Mouse (Mus musculus): ENCODE results near the gene Med24. TPM values are rescaled to one million over a fixed set of nuclear protein-coding genes. Genes with fewer than 3 reads are reported as not detected.
A peak's percentile ranks its signal among the peaks of the same experiment; 100 is the strongest.
"Not testable (repeated sequence)": the region's sequence is repeated elsewhere in the genome, so short reads cannot be mapped to it uniquely, and the experiment has no call there.

Med24 gene
- total and polyA plus RNA-seq, 2 experiments from 2014 or later, result 48.3 to 88.6 TPM

- Histone ChIP-seq H3K27me3 (ENCODE audit: insufficient read depth, low read length) (no peaks in the 10 kb centered on the region), H3K9me3 (ENCODE audit: low read length) (no peaks in the 10 kb centered on the region), H3K4me1 (ENCODE audit: insufficient read depth, low read length) (peaks cover 6% of the 10 kb centered on the region), H3K4me2 (ENCODE audit: low read depth, low read length) (no peak overlapping the region), H3K9ac (replicated peaks; ENCODE audit: low read length) (no peak overlapping the region), H3K4me3 (ENCODE audit: low read length) (no peak overlapping the region), H3K36me3 (ENCODE audit: insufficient read depth, low read length) (peaks cover 42% of the 10 kb centered on the region), H3K27ac (no peak overlapping the region)
- DNase-seq (ENCODE audit: low spot score), result no peak
- no peak for ATAC-seq
- TF ChIP-seq CTCF (IDR thresholded peaks at IDR 0.05; ENCODE audit: low read depth), result no peak
- WGBS, result 94% methylated on average over 9 of the region's 9 CpGs
These were observed 43.6 kb downstream of the Med24 start for GRCm38 (mm10) chr11:98685642-98686041.

- ATAC-seq (peak; percentile 16), DNase-seq (ENCODE audit: low spot score) (no peak)
- peak overlapping the region; percentile 79 for H3K27ac ChIP-seq
- WGBS, result under 1% methylated on average over 21 of the region's 23 CpGs
- H3K4me3 ChIP-seq (ENCODE audit: low read length), result peak overlapping the region; percentile 81
- peaks cover 6% of the 10 kb centered on the region for H3K4me1 ChIP-seq (ENCODE audit: insufficient read depth, low read length)
- no peaks in the 10 kb centered on the region for H3K9me3 ChIP-seq (ENCODE audit: low read length)
- H3K27me3 ChIP-seq (ENCODE audit: insufficient read depth, low read length), result no peaks in the 10 kb centered on the region
- peaks cover 21% of the 10 kb centered on the region; the same call in 1 of the 2 replicates for H3K36me3 ChIP-seq (ENCODE audit: insufficient read depth, low read length)
- no peak for TF ChIP-seq CTCF (IDR thresholded peaks at IDR 0.05; ENCODE audit: low read depth)
- peak overlapping the region; percentile 95 for H3K9ac ChIP-seq (replicated peaks; ENCODE audit: low read length)
- H3K4me2 ChIP-seq (ENCODE audit: low read depth, low read length), result peak overlapping the region; percentile 88
These were observed 46.4 kb downstream of the Med24 start for GRCm38 (mm10) chr11:98682811-98683210.

GRCm38 (mm10) chr11:98681786-98682745 is 47.2 kb downstream of the Med24 start, which contains the start of gene Psmd3:
Gene Psmd3, plus strand, starts transcription at chr11:98682554.
- no peaks in the 10 kb centered on the region for H3K9me3 ChIP-seq (ENCODE audit: low read length)
- H3K27me3 ChIP-seq (ENCODE audit: insufficient read depth, low read length), result no peaks in the 10 kb centered on the region
- DNase-seq (ENCODE audit: low spot score) (peak; percentile 98), ATAC-seq (peak; percentile 97)
- H3K4me3 ChIP-seq (ENCODE audit: low read length), result peak within 1 kb of the TSS; percentile 81
- peak; percentile 55 for TF ChIP-seq CTCF (IDR thresholded peaks at IDR 0.05; ENCODE audit: low read depth)
- H3K4me1 ChIP-seq (ENCODE audit: insufficient read depth, low read length), result peaks cover 6% of the 10 kb centered on the region
- H3K9ac ChIP-seq (replicated peaks; ENCODE audit: low read length), result peak within 1 kb of the TSS; percentile 95
- 4% methylated on average over 45 of the region's 45 CpGs for whole genome bisulfite sequencing
- H3K4me2 ChIP-seq (ENCODE audit: low read depth, low read length), result peak within 1 kb of the TSS; percentile 88
- peaks cover 14% of the 10 kb centered on the region; the same call in 1 of the 2 replicates for H3K36me3 ChIP-seq (ENCODE audit: insufficient read depth, low read length)
- H3K27ac ChIP-seq, result peak within 1 kb of the TSS; percentile 79

GRCm38 (mm10) chr11:98681186-98681585 is 48.0 kb downstream of the Med24 start:
- H3K4me2 ChIP-seq (ENCODE audit: low read depth, low read length), result no peak overlapping the region; the same call in 1 of the 2 replicates
- TF ChIP-seq CTCF (IDR thresholded peaks at IDR 0.05; ENCODE audit: low read depth), result no peak

GRCm38 (mm10) chr11:98680595-98680994 is 48.6 kb downstream of the Med24 start:
- H3K27me3 ChIP-seq (ENCODE audit: insufficient read depth, low read length); H3K36me3 ChIP-seq (ENCODE audit: insufficient read depth, low read length); DNase-seq (ENCODE audit: low spot score); ATAC-seq; H3K9ac ChIP-seq (replicated peaks; ENCODE audit: low read length); H3K4me2 ChIP-seq (ENCODE audit: low read depth, low read length); H3K27ac ChIP-seq; H3K9me3 ChIP-seq (ENCODE audit: low read length); H3K4me1 ChIP-seq (ENCODE audit: insufficient read depth, low read length); H3K4me3 ChIP-seq (ENCODE audit: low read length): not testable (repeated sequence)
- WGBS, result 88% methylated on average over 4 of the region's 4 CpGs

More at GRCm38 (mm10) chr11:98681186-98681585, 48.0 kb downstream of the Med24 start:
- ATAC-seq (no peak), DNase-seq (ENCODE audit: low spot score) (no peak)
- no peaks in the 10 kb centered on the region for H3K27me3 ChIP-seq (ENCODE audit: insufficient read depth, low read length)
- H3K9me3 ChIP-seq (ENCODE audit: low read length), result no peaks in the 10 kb centered on the region
- no peak overlapping the region for H3K27ac ChIP-seq
- H3K9ac ChIP-seq (replicated peaks; ENCODE audit: low read length), result no peak overlapping the region
- H3K4me3 ChIP-seq (ENCODE audit: low read length), result no peak overlapping the region
- WGBS, result 80% methylated on average over 4 of the region's 4 CpGs
- peaks cover 9% of the 10 kb centered on the region; the same call in 1 of the 2 replicates for H3K36me3 ChIP-seq (ENCODE audit: insufficient read depth, low read length)
- peaks cover 6% of the 10 kb centered on the region for H3K4me1 ChIP-seq (ENCODE audit: insufficient read depth, low read length)

- ATAC-seq (no peak), DNase-seq (ENCODE audit: low spot score) (no peak)
- Histone ChIP-seq H3K4me1 (ENCODE audit: insufficient read depth, low read length) (peaks cover 6% of the 10 kb centered on the region), H3K27me3 (ENCODE audit: insufficient read depth, low read length) (no peaks in the 10 kb centered on the region), H3K9me3 (ENCODE audit: low read length) (no peaks in the 10 kb centered on the region), H3K9ac (replicated peaks; ENCODE audit: low read length) (no peak overlapping the region), H3K36me3 (ENCODE audit: insufficient read depth, low read length) (no peaks in the 10 kb centered on the region), H3K4me2 (ENCODE audit: low read depth, low read length) (no peak overlapping the region), H3K27ac (no peak overlapping the region), H3K4me3 (ENCODE audit: low read length) (no peak overlapping the region)
- 94% methylated on average over 1 of the region's 1 CpGs for WGBS
- TF ChIP-seq CTCF (IDR thresholded peaks at IDR 0.05; ENCODE audit: low read depth), result peak; percentile 31; the same call in 1 of the 2 replicates
These were observed 49.2 kb downstream of the Med24 start for GRCm38 (mm10) chr11:98680023-98680422.

Data from hindbrain, postnatal 0 days (tissue).